Mouse (Mus musculus) kidney, embryonic 16.5 days (tissue): Measurements from ENCODE around the gene Dnal1. TPM values are rescaled to one million over a fixed set of nuclear protein-coding genes. Genes with fewer than 3 reads are reported as not detected.

Experiments used
- ATAC-seq: fragments of 200-750 bp; cut with Nextera tagmentation; 2 replicates; pipeline ENCODE4 v1.8.0; 2017; ENCODE audit warnings: moderate TSS enrichment; ENCODE audit not compliant: low FRiP score, low TSS enrichment
- H3K27ac ChIP-seq: fragments of 300-500 bp; sonication (generic); 2 replicates; pipeline ENCODE4 v1.5.1; 2014; ENCODE audit warnings: low read length
- H3K27me3 ChIP-seq: fragments of 300-500 bp; sonication (generic); 2 replicates; pipeline ENCODE4 v1.6.1; 2014; ENCODE audit warnings: low read length, control low read depth, mixed read lengths; ENCODE audit not compliant: insufficient read depth
- H3K36me3 ChIP-seq: fragments of 300-500 bp; sonication (generic); 2 replicates; pipeline ENCODE4 v1.6.1; 2014; ENCODE audit warnings: low read length, control low read depth, mixed read lengths; ENCODE audit not compliant: insufficient read depth
- H3K4me1 ChIP-seq: fragments of 300-500 bp; sonication (generic); 2 replicates; pipeline ENCODE4 v1.6.1; 2014; ENCODE audit warnings: low read length, control low read depth, mixed read lengths; ENCODE audit not compliant: insufficient read depth
- H3K4me2 ChIP-seq: fragments of 300-500 bp; sonication (generic); replicated peaks from 2 replicates; pipeline ENCODE4 v1.6.1; 2014; ENCODE audit warnings: low read depth, low read length
- H3K4me3 ChIP-seq: fragments of 300-500 bp; sonication (generic); 2 replicates; pipeline ENCODE4 v1.5.1; 2014; ENCODE audit warnings: mild to moderate bottlenecking, low read length
- H3K9ac ChIP-seq: fragments of 300-500 bp; sonication (generic); replicated peaks from 2 replicates; pipeline ENCODE4 v1.6.1; 2014; ENCODE audit warnings: low read length
- H3K9me3 ChIP-seq: fragments of 300-500 bp; sonication (generic); 2 replicates; pipeline ENCODE4 v1.6.1; 2016; ENCODE audit warnings: low read length, control low read depth
- WGBS: fragments of 180-500 bp; shearing (Covaris S2); extraction: QIAGEN DNeasy Blood & Tissue Kit; methylation state at CpG from one replicate; pipeline ENCODE4 v1.1.7; 2014; 5-methylcytosine and 5-hydroxymethylcytosine counted together
- polyA plus RNA-seq: library from polyadenylated mRNA; unstranded; fragments of >200 nt; fragmentation: Nextera tagmentation; extraction: Ambion mirVana; gene quantifications from 2 replicates; pipeline ENCODE4 v1.2.1, GENCODE M21; 2015

The Dnal1 gene
- polyA plus RNA-seq, 1 experiment from 2014 or later: 4.2 TPM

DNA sequence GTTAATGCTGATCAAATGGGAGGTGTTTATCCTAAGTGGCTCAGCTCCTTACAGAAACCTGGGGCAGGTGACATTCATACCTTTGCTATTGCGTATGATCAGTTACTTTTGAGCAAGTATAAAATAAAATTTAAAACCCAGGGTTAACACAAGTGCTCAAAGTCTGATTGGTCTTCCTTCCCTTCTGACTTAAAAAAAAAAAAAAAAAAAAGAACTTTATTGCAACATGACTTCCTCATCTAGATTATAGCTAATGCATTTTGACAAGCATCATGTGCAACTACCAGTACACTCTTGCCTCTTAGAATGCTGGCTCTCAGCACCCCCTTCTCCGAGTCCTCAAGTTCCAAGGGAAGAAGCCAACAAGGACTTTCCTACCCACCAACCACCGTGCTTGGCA lies 58.0 kb downstream of the Dnal1 start:
- ATAC-seq: no peak
- Histone ChIP-seq H3K9me3 (no peaks in the 10 kb centered on the region), H3K4me2 (no peak overlapping the region), H3K4me1 (peaks cover 37% of the 10 kb centered on the region), H3K27me3 (no peaks in the 10 kb centered on the region), H3K4me3 (no peak overlapping the region), H3K9ac (no peak overlapping the region), H3K27ac (no peak overlapping the region), H3K36me3 (peaks cover 25% of the 10 kb centered on the region)
- WGBS: 96% methylated on average over 3 of the region's 3 CpGs

DNA sequence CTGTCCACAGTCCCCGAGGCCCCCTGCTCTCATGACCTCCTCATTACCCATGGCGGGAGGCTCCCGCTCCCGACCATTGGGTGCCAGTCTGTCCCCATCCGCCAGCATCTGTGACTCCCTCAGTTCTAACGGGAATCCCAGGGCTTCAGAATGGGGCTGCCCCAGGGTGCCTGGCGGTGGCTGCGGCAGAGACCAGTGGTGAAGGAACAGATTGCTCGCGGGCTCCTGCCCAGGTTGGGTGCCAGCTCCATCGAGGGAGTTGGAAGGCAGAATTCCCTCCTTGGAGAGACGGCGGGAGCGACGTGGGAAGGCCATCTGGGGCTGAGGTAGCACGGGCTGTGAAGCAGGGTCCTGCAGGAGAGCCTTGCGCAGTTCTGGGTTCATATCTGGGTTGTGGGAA lies 58.7 kb downstream of the Dnal1 start:
- Histone ChIP-seq H3K27me3 (no peaks in the 10 kb centered on the region), H3K4me3 (no peak overlapping the region), H3K4me1 (peaks cover 44% of the 10 kb centered on the region), H3K27ac (no peak overlapping the region), H3K9ac (no peak overlapping the region), H3K9me3 (no peaks in the 10 kb centered on the region), H3K36me3 (peaks cover 25% of the 10 kb centered on the region), H3K4me2 (no peak overlapping the region)
- no peak for ATAC-seq
- WGBS: 95% methylated on average over 17 of the region's 17 CpGs

DNA sequence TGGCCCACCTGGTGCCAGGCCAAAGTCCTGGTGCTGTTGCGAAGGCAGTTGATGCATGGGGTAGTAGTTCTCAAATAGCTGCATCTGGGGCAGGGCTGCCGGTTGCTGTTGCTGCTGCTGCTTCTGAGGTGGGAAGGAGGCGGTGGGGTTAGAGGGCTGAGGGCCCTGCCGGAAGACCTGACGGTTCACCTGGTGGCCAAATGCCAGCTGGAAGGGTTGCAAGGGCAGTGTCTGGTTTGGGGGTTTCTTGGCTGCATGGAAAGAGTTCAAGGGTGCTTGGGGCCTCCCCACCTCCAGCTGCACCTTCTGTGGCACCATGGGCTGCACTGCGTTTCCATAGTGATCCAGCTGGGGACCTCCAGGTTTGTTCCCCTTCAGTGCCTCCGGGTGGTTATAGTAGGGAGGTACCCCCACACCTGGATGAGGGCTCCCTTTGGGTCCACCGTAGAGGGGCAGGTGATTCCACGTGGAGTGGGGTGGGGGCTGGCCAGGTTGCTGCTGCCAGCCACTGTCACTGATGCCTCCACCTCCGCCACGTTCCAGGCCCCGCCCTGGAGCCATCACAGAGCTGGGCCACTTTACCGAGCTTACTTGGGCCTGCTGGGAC lies 59.2 kb downstream of the Dnal1 start:
- Histone ChIP-seq H3K4me3 (no peak overlapping the region), H3K4me1 (peaks cover 49% of the 10 kb centered on the region), H3K27ac (peak overlapping the region; percentile 25; the same call in 1 of the 2 replicates), H3K9me3 (no peaks in the 10 kb centered on the region), H3K4me2 (no peak overlapping the region), H3K27me3 (no peaks in the 10 kb centered on the region), H3K36me3 (peaks cover 25% of the 10 kb centered on the region), H3K9ac (no peak overlapping the region)
- ATAC-seq: no peak
- 92% methylated on average over 13 of the region's 13 CpGs for WGBS

DNA sequence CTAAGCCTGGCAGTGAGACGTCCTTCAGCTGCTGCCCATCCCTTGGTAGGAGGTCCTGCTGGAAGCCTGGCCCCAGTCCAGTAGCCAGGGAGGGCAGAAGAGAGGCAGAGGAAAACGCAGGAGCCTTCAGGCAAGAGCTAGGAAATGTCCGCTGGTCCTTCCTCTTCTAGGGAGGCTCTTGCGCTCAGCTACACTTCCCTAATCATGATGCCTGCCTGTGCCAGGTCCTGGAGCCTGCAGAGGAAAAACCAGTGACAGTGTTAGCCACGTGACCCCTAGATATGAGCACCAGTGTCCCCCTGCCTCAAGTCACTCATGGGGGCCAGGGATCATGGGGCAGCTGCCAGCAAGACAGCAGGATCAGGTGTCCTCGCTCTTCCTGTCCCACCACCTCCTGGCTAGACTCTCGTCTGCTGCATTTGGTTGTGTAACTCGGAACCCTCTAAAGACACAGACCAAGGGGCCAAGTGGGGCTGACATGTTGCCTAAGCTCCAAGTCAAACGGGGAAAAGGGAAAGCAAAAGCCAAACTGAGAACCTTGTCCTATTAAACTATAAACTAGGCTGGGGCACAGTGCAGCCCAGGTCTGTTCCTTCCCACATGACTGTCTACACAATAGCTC lies 60.1 kb downstream of the Dnal1 start:
- Histone ChIP-seq H3K36me3 (peaks cover 25% of the 10 kb centered on the region), H3K27me3 (no peaks in the 10 kb centered on the region), H3K9ac (peak overlapping the region; percentile 37), H3K27ac (peak overlapping the region; percentile 92), H3K4me2 (no peak overlapping the region), H3K4me1 (peaks cover 58% of the 10 kb centered on the region), H3K4me3 (no peak overlapping the region), H3K9me3 (no peaks in the 10 kb centered on the region)
- no peak; the same call in 1 of the 2 replicates for ATAC-seq
- WGBS: 60% methylated on average over 9 of the region's 9 CpGs

DNA sequence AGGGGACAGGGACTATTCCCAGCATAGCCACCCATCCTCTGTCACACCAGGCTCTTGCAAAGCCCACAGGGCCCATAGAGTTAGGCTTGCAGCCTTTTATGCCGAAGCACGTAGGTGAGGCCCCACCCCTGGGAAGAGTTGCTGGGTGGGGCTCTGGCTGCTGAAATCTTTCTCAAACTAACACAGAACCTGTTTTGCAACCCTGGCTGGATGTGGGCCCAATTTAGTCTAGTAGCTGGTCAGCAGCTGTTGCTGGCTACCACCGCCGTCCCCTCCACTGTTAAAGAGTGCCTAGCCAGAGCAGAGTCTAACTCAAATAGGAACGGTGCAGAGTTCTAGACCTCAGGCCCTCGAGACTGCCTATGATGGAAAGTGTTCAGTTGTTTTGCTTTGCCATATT lies 60.7 kb downstream of the Dnal1 start:
- peak; percentile 29; the same call in 1 of the 2 replicates for ATAC-seq
- peaks cover 25% of the 10 kb centered on the region for H3K36me3 ChIP-seq
- H3K4me2 ChIP-seq: peak overlapping the region; percentile 76
- 61% methylated on average over 6 of the region's 6 CpGs for WGBS
- peak overlapping the region; percentile 92 for H3K27ac ChIP-seq
- H3K4me3 ChIP-seq: 0 out of 2 replicates have a peak overlapping the region, but pooled peaks have one; percentile 51
- H3K9me3 ChIP-seq: no peaks in the 10 kb centered on the region
- peak overlapping the region; percentile 37; the same call in 1 of the 2 replicates for H3K9ac ChIP-seq
- H3K4me1 ChIP-seq: peaks cover 60% of the 10 kb centered on the region
- no peaks in the 10 kb centered on the region for H3K27me3 ChIP-seq

DNA sequence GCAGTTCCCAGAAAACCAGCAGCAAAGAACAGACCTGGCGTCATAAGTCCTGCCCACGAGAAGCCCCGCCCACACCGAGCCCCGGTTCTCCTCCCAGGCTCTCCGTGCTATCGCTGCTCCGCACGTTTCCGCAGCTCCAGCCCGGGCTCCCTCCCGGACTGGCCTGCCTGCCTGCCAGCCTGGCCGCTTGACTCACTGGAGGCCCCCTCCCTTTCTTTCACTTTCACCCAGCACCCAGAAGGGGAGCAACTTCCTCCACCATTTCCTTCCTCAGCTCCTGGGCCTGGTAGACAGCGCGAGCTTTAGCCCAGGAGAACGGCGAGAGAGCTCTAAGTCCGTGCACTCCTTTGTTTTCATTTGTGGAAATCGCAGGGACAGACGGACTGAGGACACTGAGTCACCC lies 61.5 kb downstream of the Dnal1 start:
- Histone ChIP-seq H3K9ac (peak overlapping the region; percentile 78), H3K27ac (peak overlapping the region; percentile 92), H3K4me1 (peaks cover 68% of the 10 kb centered on the region), H3K4me3 (peak overlapping the region; percentile 51), H3K4me2 (peak overlapping the region; percentile 76), H3K27me3 (no peaks in the 10 kb centered on the region), H3K36me3 (peaks cover 25% of the 10 kb centered on the region), H3K9me3 (no peaks in the 10 kb centered on the region)
- 1% methylated on average over 20 of the region's 20 CpGs for WGBS
- ATAC-seq: peak; percentile 78

DNA sequence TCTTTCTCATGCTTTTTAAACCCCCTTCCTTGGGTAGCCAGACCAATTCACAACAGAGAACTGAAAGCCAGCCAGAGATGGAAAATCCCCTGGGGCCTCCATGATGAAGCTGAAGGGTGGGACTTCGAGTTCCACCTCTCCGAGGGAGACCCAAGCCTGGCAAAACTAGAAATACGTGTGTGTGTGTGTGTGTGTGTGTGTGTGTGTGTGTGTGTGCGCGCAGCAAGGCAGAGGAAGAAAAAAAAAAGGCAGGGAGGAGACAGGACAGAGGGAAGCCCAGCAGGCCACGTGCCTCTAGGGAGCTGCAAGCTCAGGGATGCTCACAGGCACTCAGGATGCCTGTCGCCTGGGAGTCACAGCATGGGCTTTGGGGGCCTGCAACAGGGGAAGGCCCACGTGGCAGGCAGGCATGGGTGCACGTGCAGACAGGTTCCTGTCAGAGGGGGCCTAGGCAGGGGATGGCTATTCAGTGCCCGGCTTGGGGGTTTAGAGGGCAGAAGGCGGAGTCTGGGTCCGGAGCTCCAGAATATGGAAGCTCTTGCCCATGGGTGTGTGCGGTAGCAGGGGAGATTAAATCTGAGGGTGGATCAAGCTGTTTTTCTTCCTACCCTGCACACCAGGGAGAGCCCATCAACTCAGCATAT lies 62.1 kb downstream of the Dnal1 start:
- Histone ChIP-seq H3K9ac (peak overlapping the region; percentile 78), H3K4me3 (peak overlapping the region; percentile 51), H3K27ac (peak overlapping the region; percentile 92), H3K9me3 (no peaks in the 10 kb centered on the region), H3K4me2 (peak overlapping the region; percentile 76), H3K4me1 (peaks cover 74% of the 10 kb centered on the region), H3K27me3 (no peaks in the 10 kb centered on the region), H3K36me3 (peaks cover 23% of the 10 kb centered on the region)
- WGBS: 13% methylated on average over 13 of the region's 13 CpGs
- peak; percentile 28; the same call in 1 of the 2 replicates for ATAC-seq

DNA sequence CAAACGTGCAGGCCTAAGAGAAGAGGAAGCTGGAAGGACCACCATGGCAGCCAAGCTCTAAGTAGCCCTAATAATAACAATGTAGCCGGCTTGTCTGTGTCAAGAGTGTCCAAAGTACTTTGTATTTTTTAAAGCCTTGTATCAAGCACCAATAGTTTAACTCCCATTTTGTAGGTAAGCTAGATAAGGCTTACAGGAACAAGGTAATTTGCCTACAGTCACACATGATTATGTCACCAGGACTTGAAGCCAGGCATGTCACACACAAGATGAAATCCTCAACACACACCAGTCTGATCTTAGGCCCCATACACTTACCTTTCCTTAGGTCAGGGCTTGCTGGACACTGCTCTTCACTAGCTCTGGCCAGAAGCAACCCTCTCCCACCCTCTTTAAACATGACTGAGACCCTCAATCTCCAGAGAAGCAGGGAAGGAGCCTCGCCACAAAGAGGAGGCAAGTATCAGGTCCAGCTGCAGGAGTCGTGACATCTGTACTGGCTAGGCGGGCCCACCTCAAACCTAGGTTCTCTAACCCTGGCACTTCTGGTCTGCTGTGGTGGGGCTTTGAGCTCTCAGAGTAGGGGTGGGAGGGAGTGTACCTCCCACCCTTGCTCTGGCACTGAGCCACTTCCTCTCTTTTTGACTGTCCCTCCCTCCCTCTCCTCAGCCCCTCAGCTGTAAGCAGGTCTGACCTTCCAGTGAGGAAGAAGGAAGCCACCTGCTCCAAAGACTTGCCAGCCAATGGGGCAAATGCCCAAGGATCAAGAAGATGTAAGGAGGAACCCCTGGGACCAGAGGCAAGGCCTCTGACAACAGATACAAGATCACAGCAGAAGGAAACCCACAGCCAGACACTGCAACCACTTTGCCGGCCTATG lies 63.0 kb downstream of the Dnal1 start:
- no peak for ATAC-seq
- Histone ChIP-seq H3K4me1 (peaks cover 83% of the 10 kb centered on the region), H3K27me3 (no peaks in the 10 kb centered on the region), H3K4me3 (no peak overlapping the region), H3K9me3 (no peaks in the 10 kb centered on the region), H3K27ac (peak overlapping the region; percentile 92), H3K4me2 (0 out of 2 replicates have a peak overlapping the region, but pooled peaks have one; percentile 76), H3K9ac (0 out of 2 replicates have a peak overlapping the region, but pooled peaks have one; percentile 78), H3K36me3 (peaks cover 16% of the 10 kb centered on the region)
- 47% methylated on average over 6 of the region's 6 CpGs for WGBS

DNA sequence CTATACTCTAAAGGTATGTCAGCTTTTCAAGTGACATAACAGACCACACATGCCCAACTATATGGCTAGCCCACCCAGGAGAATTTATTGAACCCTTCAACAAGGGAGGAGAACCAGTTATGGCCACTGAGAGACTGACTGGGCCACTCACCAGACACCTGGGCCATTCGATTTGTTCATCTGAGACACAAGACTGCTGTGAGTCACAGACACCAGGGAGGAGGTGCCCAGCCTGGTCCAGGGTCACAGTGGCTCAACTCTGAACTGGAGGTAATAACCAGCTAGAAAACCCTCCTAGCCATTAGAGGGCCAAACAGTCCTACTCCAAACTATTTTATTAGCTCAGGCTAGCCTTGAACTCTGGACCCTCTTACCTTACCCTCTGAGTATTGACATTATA lies 63.9 kb downstream of the Dnal1 start:
- no peak overlapping the region for H3K4me3 ChIP-seq
- no peaks in the 10 kb centered on the region for H3K9me3 ChIP-seq
- WGBS: 39% methylated on average over 1 of the region's 1 CpGs
- no peak overlapping the region for H3K9ac ChIP-seq
- peaks cover 8% of the 10 kb centered on the region for H3K36me3 ChIP-seq
- no peaks in the 10 kb centered on the region for H3K27me3 ChIP-seq
- H3K4me2 ChIP-seq: no peak overlapping the region
- ATAC-seq: no peak
- H3K4me1 ChIP-seq: peaks cover 84% of the 10 kb centered on the region
- no peak overlapping the region for H3K27ac ChIP-seq
